Mouse (Mus musculus): Measurements from ENCODE around the gene Dazap1. TPM values are rescaled to one million over a fixed set of nuclear protein-coding genes. Genes with fewer than 3 reads are reported as not detected.
A peak's percentile ranks its signal among the peaks of the same experiment; 100 is the strongest.

Gene Dazap1
- polyA plus RNA-seq, 1 experiment from 2014 or later, result 53.2 TPM

- DNase-seq (ENCODE audit: low spot score), result no peak
- no peaks in the 10 kb centered on the region for H3K4me1 ChIP-seq (replicated peaks; ENCODE audit: control insufficient read depth, insufficient read depth, low read length)
- no peak overlapping the region for H3K9ac ChIP-seq (ENCODE audit: low read length)
- H3K27me3 ChIP-seq (ENCODE audit: control insufficient read depth, insufficient read depth, low read length), result no peaks in the 10 kb centered on the region
- no peak overlapping the region for H3K27ac ChIP-seq (ENCODE audit: low read depth, low read length)
- no peaks in the 10 kb centered on the region for H3K9me3 ChIP-seq (ENCODE audit: control insufficient read depth, low read length)
- H3K36me3 ChIP-seq (ENCODE audit: control insufficient read depth, insufficient read depth, low read length), result peaks cover 21% of the 10 kb centered on the region
- H3K4me3 ChIP-seq (ENCODE audit: low read depth, low read length), result no peak overlapping the region
- H3K4me2 ChIP-seq (ENCODE audit: low read depth, low read length, severe bottlenecking), result no peak overlapping the region
- WGBS, result 89% methylated on average over 20 of the region's 20 CpGs
- ATAC-seq (replicated peaks; ENCODE audit: low FRiP score), result no peak
These were observed 21.5 kb downstream of the Dazap1 start for GRCm38 (mm10) chr10:80282481-80283441.

GRCm38 (mm10) chr10:80285222-80286070 lies 24.2 kb downstream of the Dazap1 start:
- no peak for DNase-seq (ENCODE audit: low spot score)
- WGBS, result 86% methylated on average over 11 of the region's 15 CpGs
- no peaks in the 10 kb centered on the region for H3K4me1 ChIP-seq (replicated peaks; ENCODE audit: control insufficient read depth, insufficient read depth, low read length)
- no peak overlapping the region for H3K9ac ChIP-seq (ENCODE audit: low read length)
- no peak overlapping the region for H3K4me2 ChIP-seq (ENCODE audit: low read depth, low read length, severe bottlenecking)
- H3K4me3 ChIP-seq (ENCODE audit: low read depth, low read length), result no peak overlapping the region
- no peaks in the 10 kb centered on the region for H3K27me3 ChIP-seq (ENCODE audit: control insufficient read depth, insufficient read depth, low read length)
- H3K36me3 ChIP-seq (ENCODE audit: control insufficient read depth, insufficient read depth, low read length), result peaks cover 5% of the 10 kb centered on the region; the same call in 1 of the 2 replicates
- H3K9me3 ChIP-seq (ENCODE audit: control insufficient read depth, low read length), result no peaks in the 10 kb centered on the region
- ATAC-seq (replicated peaks; ENCODE audit: low FRiP score), result no peak
- H3K27ac ChIP-seq (ENCODE audit: low read depth, low read length), result no peak overlapping the region

- H3K9me3 ChIP-seq (ENCODE audit: control insufficient read depth, low read length), result no peaks in the 10 kb centered on the region
- 93% methylated on average over 12 of the region's 12 CpGs for WGBS
- ATAC-seq (replicated peaks; ENCODE audit: low FRiP score) (no peak), DNase-seq (ENCODE audit: low spot score) (no peak)
- H3K27me3 ChIP-seq (ENCODE audit: control insufficient read depth, insufficient read depth, low read length), result no peaks in the 10 kb centered on the region
- H3K9ac ChIP-seq (ENCODE audit: low read length), result no peak overlapping the region
- no peak overlapping the region for H3K4me2 ChIP-seq (ENCODE audit: low read depth, low read length, severe bottlenecking)
- no peak overlapping the region for H3K27ac ChIP-seq (ENCODE audit: low read depth, low read length)
- H3K4me1 ChIP-seq (replicated peaks; ENCODE audit: control insufficient read depth, insufficient read depth, low read length), result peaks cover 4% of the 10 kb centered on the region; the same call in 1 of the 2 replicates
- H3K4me3 ChIP-seq (ENCODE audit: low read depth, low read length), result no peak overlapping the region
- peaks cover 5% of the 10 kb centered on the region; the same call in 1 of the 2 replicates for H3K36me3 ChIP-seq (ENCODE audit: control insufficient read depth, insufficient read depth, low read length)
These were observed 26.8 kb downstream of the Dazap1 start for GRCm38 (mm10) chr10:80288097-80288496.

GRCm38 (mm10) chr10:80288657-80289056 lies 27.4 kb downstream of the Dazap1 start:
- H3K36me3 ChIP-seq (ENCODE audit: control insufficient read depth, insufficient read depth, low read length), result peaks cover 5% of the 10 kb centered on the region; the same call in 1 of the 2 replicates
- H3K27me3 ChIP-seq (ENCODE audit: control insufficient read depth, insufficient read depth, low read length), result no peaks in the 10 kb centered on the region
- no peak overlapping the region for H3K4me3 ChIP-seq (ENCODE audit: low read depth, low read length)
- H3K4me1 ChIP-seq (replicated peaks; ENCODE audit: control insufficient read depth, insufficient read depth, low read length), result peaks cover 7% of the 10 kb centered on the region; the same call in 1 of the 2 replicates
- H3K4me2 ChIP-seq (ENCODE audit: low read depth, low read length, severe bottlenecking), result no peak overlapping the region
- DNase-seq (ENCODE audit: low spot score) (no peak), ATAC-seq (replicated peaks; ENCODE audit: low FRiP score) (no peak)
- H3K9me3 ChIP-seq (ENCODE audit: control insufficient read depth, low read length), result no peaks in the 10 kb centered on the region
- no peak overlapping the region for H3K27ac ChIP-seq (ENCODE audit: low read depth, low read length)
- no peak overlapping the region for H3K9ac ChIP-seq (ENCODE audit: low read length)
- 77% methylated on average over 8 of the region's 8 CpGs for WGBS

- Histone ChIP-seq H3K4me3 (ENCODE audit: low read depth, low read length) (peak within 1 kb of the TSS; percentile 95), H3K4me1 (replicated peaks; ENCODE audit: control insufficient read depth, insufficient read depth, low read length) (peaks cover 21% of the 10 kb centered on the region), H3K4me2 (ENCODE audit: low read depth, low read length, severe bottlenecking) (peak within 1 kb of the TSS; percentile 100), H3K36me3 (ENCODE audit: control insufficient read depth, insufficient read depth, low read length) (peaks cover 11% of the 10 kb centered on the region), H3K27ac (ENCODE audit: low read depth, low read length) (peak within 1 kb of the TSS; percentile 86), H3K27me3 (ENCODE audit: control insufficient read depth, insufficient read depth, low read length) (0 out of 2 replicates have a peak, but pooled peaks cover under 1% of the 10 kb centered on the region), H3K9me3 (ENCODE audit: control insufficient read depth, low read length) (no peaks in the 10 kb centered on the region), H3K9ac (ENCODE audit: low read length) (peak within 1 kb of the TSS; percentile 99)
- peak; percentile 99 for DNase-seq (ENCODE audit: low spot score)
- under 1% methylated on average over 72 of the region's 72 CpGs for WGBS
- ATAC-seq (replicated peaks; ENCODE audit: low FRiP score), result peak; percentile 80
These were observed 31.2 kb downstream of the Dazap1 start, which contains the start of gene Rps15 for GRCm38 (mm10) chr10:80292251-80293146. TSS of gene Rps15 (plus strand) at chr10:80292453.

GRCm38 (mm10) chr10:80293325-80293724 lies 32.0 kb downstream of the Dazap1 start:
- H3K9ac ChIP-seq (ENCODE audit: low read length), result peak overlapping the region; percentile 99
- peaks cover 26% of the 10 kb centered on the region for H3K4me1 ChIP-seq (replicated peaks; ENCODE audit: control insufficient read depth, insufficient read depth, low read length)
- peak overlapping the region; percentile 95 for H3K4me3 ChIP-seq (ENCODE audit: low read depth, low read length)
- no peak for DNase-seq (ENCODE audit: low spot score)
- 23% methylated on average over 13 of the region's 14 CpGs for WGBS
- H3K4me2 ChIP-seq (ENCODE audit: low read depth, low read length, severe bottlenecking), result peak overlapping the region; percentile 100
- H3K27ac ChIP-seq (ENCODE audit: low read depth, low read length), result peak overlapping the region; percentile 86; the same call in 1 of the 2 replicates
- ATAC-seq (replicated peaks; ENCODE audit: low FRiP score), result no peak
- H3K36me3 ChIP-seq (ENCODE audit: control insufficient read depth, insufficient read depth, low read length), result peaks cover 11% of the 10 kb centered on the region
- H3K27me3 ChIP-seq (ENCODE audit: control insufficient read depth, insufficient read depth, low read length), result 0 out of 2 replicates have a peak, but pooled peaks cover 2% of the 10 kb centered on the region
- no peaks in the 10 kb centered on the region for H3K9me3 ChIP-seq (ENCODE audit: control insufficient read depth, low read length)

GRCm38 (mm10) chr10:80294311-80294710 lies 33.0 kb downstream of the Dazap1 start:
- H3K27me3 ChIP-seq (ENCODE audit: control insufficient read depth, insufficient read depth, low read length), result 0 out of 2 replicates have a peak, but pooled peaks cover 2% of the 10 kb centered on the region
- H3K9me3 ChIP-seq (ENCODE audit: control insufficient read depth, low read length), result no peaks in the 10 kb centered on the region
- H3K27ac ChIP-seq (ENCODE audit: low read depth, low read length), result no peak overlapping the region
- H3K36me3 ChIP-seq (ENCODE audit: control insufficient read depth, insufficient read depth, low read length), result peaks cover 11% of the 10 kb centered on the region
- H3K4me1 ChIP-seq (replicated peaks; ENCODE audit: control insufficient read depth, insufficient read depth, low read length), result peaks cover 31% of the 10 kb centered on the region
- 76% methylated on average over 4 of the region's 4 CpGs for WGBS
- no peak overlapping the region for H3K4me3 ChIP-seq (ENCODE audit: low read depth, low read length)
- H3K4me2 ChIP-seq (ENCODE audit: low read depth, low read length, severe bottlenecking), result no peak overlapping the region
- H3K9ac ChIP-seq (ENCODE audit: low read length), result 0 out of 2 replicates have a peak overlapping the region, but pooled peaks have one; percentile 3
- ATAC-seq (replicated peaks; ENCODE audit: low FRiP score) (no peak), DNase-seq (ENCODE audit: low spot score) (no peak)

All from forebrain, embryonic 11.5 days (tissue).